Mouse (Mus musculus): ENCODE results near the gene Rhd. TPM values are rescaled to one million over a fixed set of nuclear protein-coding genes. Genes with fewer than 3 reads are reported as not detected.
"Not testable (repeated sequence)": the region's sequence is repeated elsewhere in the genome, so short reads cannot be mapped to it uniquely, and the experiment has no call there.

Gene Rhd
- polyA plus RNA-seq (2012; rRNA removed): 260 and 298 TPM in 2 replicates
- polyA plus RNA-seq (2014; fragmentation: Nextera tagmentation; extraction: Ambion mirVana): 576 and 578 TPM in 2 replicates

- peak within 1 kb of the TSS; percentile 95 to 97 for H3K4me3 ChIP-seq (ENCODE audit: insufficient read depth in 1 of 2, low read depth in 2 of 2, low read length in 2 of 2)
- 13% methylated on average over 14 of the region's 14 CpGs for WGBS (ENCODE audit: insufficient replicate concordance)
- DNase-seq (ENCODE audit: low read depth in 3 of 3, low spot score in 3 of 3) (peak; percentile 75 to 80 (median 78)), ATAC-seq (ENCODE audit: insufficient read depth) (peak; percentile 68)
- peak within 1 kb of the TSS; percentile 97 for H3K4me2 ChIP-seq (ENCODE audit: low read depth)
- H3K4me1 ChIP-seq (replicated peaks; ENCODE audit: control insufficient read depth in 2 of 2, insufficient read depth in 2 of 2, low read length in 1 of 2): peaks cover 26 to 34% of the 10 kb centered on the region in 2 experiments
- TF ChIP-seq EP300 (IDR thresholded peaks at IDR 0.05; ENCODE audit: low read depth) (peak; percentile 72), CTCF (IDR thresholded peaks at IDR 0.05; ENCODE audit: low read depth) (no peak)
- no peaks in the 10 kb centered on the region for H3K27me3 ChIP-seq (ENCODE audit: control insufficient read depth, insufficient read depth, low read length)
- H3K9ac ChIP-seq (replicated peaks): peak within 1 kb of the TSS; percentile 97
- H3K36me3 ChIP-seq (replicated peaks; ENCODE audit: control insufficient read depth, insufficient read depth, low read depth): peaks cover 26% of the 10 kb centered on the region
- H3K27ac ChIP-seq: peak within 1 kb of the TSS; percentile 99
- no peaks in the 10 kb centered on the region for H3K9me3 ChIP-seq (ENCODE audit: control insufficient read depth, low read length)
Measured at GRCm38 (mm10) chr4:134863937-134864729, at the start of gene Rhd. TSS of gene Rhd (plus strand) at chr4:134864536.

- H3K27ac ChIP-seq: no peak overlapping the region
- H3K27me3 ChIP-seq (ENCODE audit: control insufficient read depth, insufficient read depth, low read length): no peaks in the 10 kb centered on the region
- no peak overlapping the region for H3K4me3 ChIP-seq (ENCODE audit: insufficient read depth in 1 of 2, low read depth in 2 of 2, low read length in 2 of 2)
- no peak overlapping the region for H3K9ac ChIP-seq (replicated peaks)
- peaks cover 0 to 2% of the 10 kb centered on the region in 2 experiments; a peak in 1 of 4 replicates for H3K4me1 ChIP-seq (replicated peaks; ENCODE audit: control insufficient read depth in 2 of 2, insufficient read depth in 2 of 2, low read length in 1 of 2)
- DNase-seq (ENCODE audit: low read depth in 3 of 3, low spot score in 3 of 3) (no peak), ATAC-seq (ENCODE audit: insufficient read depth) (no peak)
- peaks cover 10% of the 10 kb centered on the region for H3K36me3 ChIP-seq (replicated peaks; ENCODE audit: control insufficient read depth, insufficient read depth, low read depth)
- TF ChIP-seq EP300 (IDR thresholded peaks at IDR 0.05; ENCODE audit: low read depth) (no peak), CTCF (IDR thresholded peaks at IDR 0.05; ENCODE audit: low read depth) (no peak)
- H3K9me3 ChIP-seq (ENCODE audit: control insufficient read depth, low read length): no peaks in the 10 kb centered on the region
- no peak overlapping the region for H3K4me2 ChIP-seq (ENCODE audit: low read depth)
- 58% methylated on average over 4 of the region's 4 CpGs for WGBS (ENCODE audit: insufficient replicate concordance)
Measured at GRCm38 (mm10) chr4:134817706-134818105, 46.6 kb upstream of the Rhd start.

- no peak overlapping the region for H3K4me3 ChIP-seq (ENCODE audit: insufficient read depth in 1 of 2, low read depth in 2 of 2, low read length in 2 of 2)
Measured at GRCm38 (mm10) chr4:134821061-134821460, 43.3 kb upstream of the Rhd start.

GRCm38 (mm10) chr4:134823560-134823959 is 40.8 kb upstream of the Rhd start:
- peaks cover 35% of the 10 kb centered on the region for H3K36me3 ChIP-seq (replicated peaks; ENCODE audit: control insufficient read depth, insufficient read depth, low read depth)
- DNase-seq (ENCODE audit: low read depth in 3 of 3, low spot score in 3 of 3) (no peak), ATAC-seq (ENCODE audit: insufficient read depth) (no peak)
- H3K9me3 ChIP-seq (ENCODE audit: control insufficient read depth, low read length): no peaks in the 10 kb centered on the region
- no peaks in the 10 kb centered on the region for H3K27me3 ChIP-seq (ENCODE audit: control insufficient read depth, insufficient read depth, low read length)
- 54% methylated on average over 2 of the region's 2 CpGs for WGBS (ENCODE audit: insufficient replicate concordance)
- H3K9ac ChIP-seq (replicated peaks): no peak overlapping the region
- no peak for TF ChIP-seq CTCF (IDR thresholded peaks at IDR 0.05; ENCODE audit: low read depth)
- TF ChIP-seq EP300 (IDR thresholded peaks at IDR 0.05; ENCODE audit: low read depth): no peak
- H3K4me2 ChIP-seq (ENCODE audit: low read depth): no peak overlapping the region
- H3K4me1 ChIP-seq (replicated peaks; ENCODE audit: control insufficient read depth in 2 of 2, insufficient read depth in 2 of 2, low read length in 1 of 2): peaks cover 0 to 2% of the 10 kb centered on the region in 2 experiments; a peak in 1 of 4 replicates
- no peak overlapping the region for H3K27ac ChIP-seq
- H3K4me3 ChIP-seq (ENCODE audit: insufficient read depth in 1 of 2, low read depth in 2 of 2, low read length in 2 of 2): no peak overlapping the region

More at GRCm38 (mm10) chr4:134821061-134821460, 43.3 kb upstream of the Rhd start:
- DNase-seq (ENCODE audit: low read depth in 3 of 3, low spot score in 3 of 3): no peak
- Histone ChIP-seq H3K9ac (replicated peaks) (no peak overlapping the region), H3K27ac (no peak overlapping the region), H3K36me3 (replicated peaks; ENCODE audit: control insufficient read depth, insufficient read depth, low read depth) (peaks cover 12% of the 10 kb centered on the region), H3K9me3 (ENCODE audit: control insufficient read depth, low read length) (no peaks in the 10 kb centered on the region), H3K4me1 (replicated peaks; ENCODE audit: control insufficient read depth in 2 of 2, insufficient read depth in 2 of 2, low read length in 1 of 2) (peaks cover 0 to 2% of the 10 kb centered on the region in 2 experiments; a peak in 1 of 4 replicates), H3K4me2 (ENCODE audit: low read depth) (no peak overlapping the region), H3K27me3 (ENCODE audit: control insufficient read depth, insufficient read depth, low read length) (no peaks in the 10 kb centered on the region)
- TF ChIP-seq CTCF (IDR thresholded peaks at IDR 0.05; ENCODE audit: low read depth) (no peak), EP300 (IDR thresholded peaks at IDR 0.05; ENCODE audit: low read depth) (no peak)
- 69% methylated on average over 1 of the region's 1 CpGs for WGBS (ENCODE audit: insufficient replicate concordance)
- no peak for ATAC-seq (ENCODE audit: insufficient read depth)

- H3K4me3 ChIP-seq (ENCODE audit: insufficient read depth in 1 of 2, low read depth in 2 of 2, low read length in 2 of 2); H3K4me2 ChIP-seq (ENCODE audit: low read depth); H3K27me3 ChIP-seq (ENCODE audit: control insufficient read depth, insufficient read depth, low read length); H3K27ac ChIP-seq; H3K9ac ChIP-seq (replicated peaks); H3K4me1 ChIP-seq (replicated peaks; ENCODE audit: control insufficient read depth in 2 of 2, insufficient read depth in 2 of 2, low read length in 1 of 2); ATAC-seq (ENCODE audit: insufficient read depth); H3K9me3 ChIP-seq (ENCODE audit: control insufficient read depth, low read length); DNase-seq (ENCODE audit: low read depth in 3 of 3, low spot score in 3 of 3): not testable (repeated sequence)
- H3K36me3 ChIP-seq (replicated peaks; ENCODE audit: control insufficient read depth, insufficient read depth, low read depth): peaks cover 43% of the 10 kb centered on the region
- peak; percentile 29; the same call in 1 of the 2 replicates for TF ChIP-seq CTCF (IDR thresholded peaks at IDR 0.05; ENCODE audit: low read depth)
- WGBS (ENCODE audit: insufficient replicate concordance): 88% methylated on average over 10 of the region's 11 CpGs
Measured at GRCm38 (mm10) chr4:134825864-134826263, 38.5 kb upstream of the Rhd start.
